12 mouse cellular contexts compared by ENCODE assay signal in genomic region chr9:54784003-54784402, GRCm38 (mm10). TPM values are rescaled to one million over a fixed set of nuclear protein-coding genes. Genes with fewer than 3 reads are reported as not detected.
DNase-seq lines count a peak whose midpoint lies in the region; ATAC-seq and TF ChIP-seq lines count a peak whose summit lies in the region.
"Had no signal": no experiment of that assay in that cellular context is flagged by ENCODE, and none has a peak within 500 bp of the region (broad histone marks: within the 10 kb centered on the region; RNA-seq: fewer than 3 reads in every experiment).

No protein-coding gene starts in this region.

- no peaks in the 10 kb centered on the region for H3K27me3 ChIP-seq in kidney, postnatal 0 days (ENCODE audit: insufficient read depth, low read length)
- H3K27me3 ChIP-seq in stomach, embryonic 16.5 days (ENCODE audit: control insufficient read depth, insufficient read depth, low read length), result no peaks in the 10 kb centered on the region
- H3K27me3 ChIP-seq in midbrain, embryonic 16.5 days (ENCODE audit: control insufficient read depth, insufficient read depth, low read depth, low read length), result no peaks in the 10 kb centered on the region

- peak; percentile 61 for DNase-seq in heart, adult 11 months
- DNase-seq in heart, postnatal 4 days, result no peak
- no peak for DNase-seq in kidney, postnatal 0 days (ENCODE audit: low spot score)
- DNase-seq in kidney, postnatal 14 days, result no peak
- DNase-seq in hindlimb bud, embryonic 11.5 days (ENCODE audit: extremely low spot score, low read depth, low spot score), result peak; percentile 85
- DNase-seq in c-Kit-positive CD71-positive TER-119-positive erythroid progenitor cells, embryonic 14.5 days (ENCODE audit: low spot score), result no peak
- DNase-seq: cerebellum, adult 8-10 months had no signal

- peaks cover 4% of the 10 kb centered on the region; the same call in 1 of the 2 replicates for H3K4me1 ChIP-seq in kidney, postnatal 0 days (replicated peaks; ENCODE audit: insufficient read depth, low read length)
- H3K4me1 ChIP-seq in stomach, embryonic 16.5 days (ENCODE audit: control insufficient read depth, insufficient read depth, low read length), result peaks cover 8% of the 10 kb centered on the region; the same call in 1 of the 2 replicates
- peaks cover 3% of the 10 kb centered on the region; the same call in 1 of the 2 replicates for H3K4me1 ChIP-seq in midbrain, embryonic 16.5 days (ENCODE audit: control insufficient read depth, insufficient read depth, low read length)
- H3K4me1 ChIP-seq: liver, embryonic 15.5 days had no signal

- WGBS in kidney, postnatal 0 days, result 56% methylated on average over 3 of the region's 3 CpGs
- 48% methylated on average over 3 of the region's 3 CpGs for WGBS in stomach, embryonic 16.5 days
- WGBS in midbrain, embryonic 16.5 days, result 50% methylated on average over 3 of the region's 3 CpGs

- no peaks in the 10 kb centered on the region for H3K36me3 ChIP-seq in kidney, postnatal 0 days (ENCODE audit: insufficient read depth, low read length)
- no peaks in the 10 kb centered on the region for H3K36me3 ChIP-seq in stomach, embryonic 16.5 days (ENCODE audit: control insufficient read depth, insufficient read depth, low read length)
- H3K36me3 ChIP-seq in midbrain, embryonic 16.5 days (ENCODE audit: control insufficient read depth, insufficient read depth, low read length), result no peaks in the 10 kb centered on the region
- H3K36me3 ChIP-seq: liver, embryonic 15.5 days had no signal

- no peak for ATAC-seq in kidney, postnatal 0 days (replicated peaks; ENCODE audit: low FRiP score, low read depth)
- ATAC-seq in stomach, embryonic 16.5 days (ENCODE audit: insufficient read depth, low FRiP score), result peak; percentile 69
- ATAC-seq in midbrain, embryonic 16.5 days, result no peak

- no peak overlapping the region for H3K4me2 ChIP-seq in kidney, postnatal 0 days (ENCODE audit: low read length)
- no peak overlapping the region for H3K4me2 ChIP-seq in stomach, embryonic 16.5 days (ENCODE audit: low read depth, low read length)
- no peak overlapping the region for H3K4me2 ChIP-seq in midbrain, embryonic 16.5 days (ENCODE audit: low read length)
- H3K4me2 ChIP-seq: liver, embryonic 15.5 days had no signal

- H3K9me3 ChIP-seq in kidney, postnatal 0 days (replicated peaks; ENCODE audit: low read length), result no peaks in the 10 kb centered on the region
- H3K9me3 ChIP-seq in stomach, embryonic 16.5 days (replicated peaks; ENCODE audit: control insufficient read depth, low read length), result no peaks in the 10 kb centered on the region
- H3K9me3 ChIP-seq in midbrain, embryonic 16.5 days (replicated peaks; ENCODE audit: control insufficient read depth, low read length, poor library complexity, severe bottlenecking), result no peaks in the 10 kb centered on the region
- H3K9me3 ChIP-seq: liver, embryonic 15.5 days had no signal

- no peak overlapping the region for H3K9ac ChIP-seq in kidney, postnatal 0 days (ENCODE audit: low read depth, low read length)
- H3K9ac ChIP-seq in stomach, embryonic 16.5 days (ENCODE audit: low read length), result no peak overlapping the region
- H3K9ac ChIP-seq in midbrain, embryonic 16.5 days (ENCODE audit: low read depth, low read length), result no peak overlapping the region
- H3K9ac ChIP-seq: liver, embryonic 15.5 days had no signal

- TF ChIP-seq CTCF in kidney, postnatal 0 days (IDR thresholded peaks at IDR 0.05; ENCODE audit: low read depth), result peak; percentile 11; the same call in 1 of the 2 replicates

- H3K27ac ChIP-seq in kidney, postnatal 0 days, result no peak overlapping the region
- no peak overlapping the region for H3K27ac ChIP-seq in stomach, embryonic 16.5 days (ENCODE audit: low read length)
- no peak overlapping the region for H3K27ac ChIP-seq in midbrain, embryonic 16.5 days (ENCODE audit: low read length)
- H3K27ac ChIP-seq: liver, embryonic 15.5 days; macrophage had no signal

- H3K4me3 ChIP-seq in kidney, postnatal 0 days (replicated peaks; ENCODE audit: low read depth, low read length), result no peak overlapping the region
- no peak overlapping the region for H3K4me3 ChIP-seq in stomach, embryonic 16.5 days (replicated peaks; ENCODE audit: low read length)
- H3K4me3 ChIP-seq in midbrain, embryonic 16.5 days (ENCODE audit: low read depth, low read length), result no peak overlapping the region
- H3K4me3 ChIP-seq: liver, embryonic 15.5 days had no signal

RNA-seq across cellular contexts. Expression of gene Crabp1, which starts 19.5 kb away (rescaled TPM):
- under 1 TPM in 1 of 2 experiments, not detected in 1; 0.45 TPM for total RNA-seq in heart, postnatal 4 days (2021)
- 14.3 and 18.0 TPM in 2 replicates for polyA plus RNA-seq in kidney, postnatal 0 days (2015; fragmentation: Nextera tagmentation; extraction: Ambion mirVana)
- 34.3 and 43.5 TPM in 2 replicates for polyA plus RNA-seq in stomach, embryonic 16.5 days (2015; fragmentation: Nextera tagmentation; extraction: Ambion mirVana)
- polyA plus RNA-seq in midbrain, embryonic 16.5 days (2015; fragmentation: Nextera tagmentation; extraction: Ambion mirVana), result 19.3 TPM in 2 replicates
- total RNA-seq: granulocyte monocyte progenitor cell, adult 5-6 weeks had no signal
- polyA plus RNA-seq: macrophage had no signal

RNA-seq across cellular contexts. Expression of gene Wdr61, which starts 49.7 kb away (rescaled TPM):
- total RNA-seq in heart, postnatal 4 days (2021), result 10 to 100 TPM; 47.1 to 49.9 TPM
- 155 and 166 TPM in 2 replicates for polyA plus RNA-seq in kidney, postnatal 0 days (2015; fragmentation: Nextera tagmentation; extraction: Ambion mirVana)
- polyA plus RNA-seq in stomach, embryonic 16.5 days (2015; fragmentation: Nextera tagmentation; extraction: Ambion mirVana), result 148 and 151 TPM in 2 replicates
- polyA plus RNA-seq in midbrain, embryonic 16.5 days (2015; fragmentation: Nextera tagmentation; extraction: Ambion mirVana), result 90.0 and 91.9 TPM in 2 replicates

Comparison
In these comparisons a context has a peak if more than half of its experiments do, and no peak if none do; other contexts are left out.
1. DNase-seq: peak in heart, adult 11 months (single experiment) and hindlimb bud, embryonic 11.5 days (single experiment); none in heart, postnatal 4 days (single experiment), kidney, postnatal 0 days (single experiment), kidney, postnatal 14 days (single experiment) and c-Kit-positive CD71-positive TER-119-positive erythroid progenitor cells, embryonic 14.5 days (single experiment).